Mouse (Mus musculus) fat pad, adult 2 months (tissue): Measurements from ENCODE around the gene Pam16.
"Not testable (repeated sequence)": the region's sequence is repeated elsewhere in the genome, so short reads cannot be mapped to it uniquely, and the experiment has no call there.

Experiments
- DNase-seq: peaks from one replicate; pipeline ENCODE4 v3.0.0-alpha.2; 2011; ENCODE audit warnings: low read depth, low spot score; ENCODE audit errors: extremely low read depth

The Pam16 gene

GRCm38 (mm10) chr16:4593971-4594813, 30.6 kb downstream of the Pam16 start, which contains the start of gene Glis2:
TSS of gene Glis2 (plus strand) at chr16:4594713.
- no peak for DNase-seq

- DNase-seq, result no peak
These were observed 31.6 kb downstream of the Pam16 start for GRCm38 (mm10) chr16:4592909-4593875.

- no peak for DNase-seq
These were observed 34.6 kb downstream of the Pam16 start for GRCm38 (mm10) chr16:4590236-4590635.

- no peak for DNase-seq
These were observed 37.1 kb downstream of the Pam16 start for GRCm38 (mm10) chr16:4587516-4588210.

- peak; percentile 8 for DNase-seq
These were observed 38.2 kb downstream of the Pam16 start for GRCm38 (mm10) chr16:4586531-4587123.

- no peak for DNase-seq
These were observed 38.9 kb downstream of the Pam16 start for GRCm38 (mm10) chr16:4585642-4586530.

GRCm38 (mm10) chr16:4584438-4584837, 40.4 kb downstream of the Pam16 start:
- DNase-seq, result no peak

GRCm38 (mm10) chr16:4583807-4584206, 41.0 kb downstream of the Pam16 start:
- no peak for DNase-seq

- DNase-seq, result not testable (repeated sequence)
These were observed 43.6 kb downstream of the Pam16 start for GRCm38 (mm10) chr16:4581179-4581578.

- DNase-seq, result no peak
These were observed 46.2 kb downstream of the Pam16 start for GRCm38 (mm10) chr16:4578630-4579029.

- DNase-seq, result no peak
These were observed 47.9 kb downstream of the Pam16 start for GRCm38 (mm10) chr16:4576873-4577272.

GRCm38 (mm10) chr16:4576038-4576437, 48.8 kb downstream of the Pam16 start:
- DNase-seq, result no peak

GRCm38 (mm10) chr16:4570737-4571136, 54.1 kb downstream of the Pam16 start:
- DNase-seq, result no peak

- no peak for DNase-seq
These were observed 56.9 kb downstream of the Pam16 start for GRCm38 (mm10) chr16:4567912-4568311.
